Mouse (Mus musculus): Measurements from ENCODE around the gene Gnaq.

The Gnaq gene

GRCm38 (mm10) chr19:16324239-16324638 is 191.6 kb downstream of the Gnaq start:
- DNase-seq: no peak

GRCm38 (mm10) chr19:16325911-16326310 is 193.3 kb downstream of the Gnaq start:
- peak; percentile 78 to 93 for DNase-seq

- DNase-seq: no peak
These were observed 194.9 kb downstream of the Gnaq start for GRCm38 (mm10) chr19:16327401-16328073.

GRCm38 (mm10) chr19:16328074-16328850 is 195.6 kb downstream of the Gnaq start:
- peak; percentile 86 to 87 for DNase-seq

GRCm38 (mm10) chr19:16329056-16329455 is 196.4 kb downstream of the Gnaq start:
- DNase-seq: no peak

- DNase-seq: no peak
These were observed 197.0 kb downstream of the Gnaq start for GRCm38 (mm10) chr19:16329648-16330047.

- DNase-seq: no peak
These were observed 197.5 kb downstream of the Gnaq start for GRCm38 (mm10) chr19:16330161-16330560.

- DNase-seq: no peak
These were observed 198.4 kb downstream of the Gnaq start for GRCm38 (mm10) chr19:16331047-16331446.

GRCm38 (mm10) chr19:16337866-16338530 is 205.4 kb downstream of the Gnaq start:
- no peak for DNase-seq

GRCm38 (mm10) chr19:16339954-16340586 is 207.4 kb downstream of the Gnaq start:
- no peak for DNase-seq

GRCm38 (mm10) chr19:16342702-16343101 is 210.1 kb downstream of the Gnaq start:
- peak in 1 of 2 experiments; percentile 36 for DNase-seq

- no peak for DNase-seq
These were observed 212.9 kb downstream of the Gnaq start for GRCm38 (mm10) chr19:16345516-16345915.

GRCm38 (mm10) chr19:16347037-16347436 is 214.4 kb downstream of the Gnaq start:
- no peak for DNase-seq

GRCm38 (mm10) chr19:16353701-16354136 is 221.1 kb downstream of the Gnaq start:
- peak; percentile 33 to 46 for DNase-seq

- DNase-seq: no peak
These were observed 225.5 kb downstream of the Gnaq start for GRCm38 (mm10) chr19:16358148-16358547.

GRCm38 (mm10) chr19:16358905-16359304 is 226.3 kb downstream of the Gnaq start:
- peak; percentile 54 to 73 for DNase-seq

GRCm38 (mm10) chr19:16366465-16367063 is 233.9 kb downstream of the Gnaq start:
- DNase-seq: no peak

GRCm38 (mm10) chr19:16367218-16367617 is 234.6 kb downstream of the Gnaq start:
- no peak for DNase-seq

GRCm38 (mm10) chr19:16371680-16372079 is 239.0 kb downstream of the Gnaq start:
- DNase-seq: no peak

GRCm38 (mm10) chr19:16372752-16373486 is 240.3 kb downstream of the Gnaq start:
- no peak for DNase-seq

- no peak for DNase-seq
These were observed 243.2 kb downstream of the Gnaq start for GRCm38 (mm10) chr19:16375881-16376280.

GRCm38 (mm10) chr19:16378565-16378964 is 245.9 kb downstream of the Gnaq start:
- DNase-seq: no peak
